In genomic region chr15:101242645-101243044, GRCm38 (mm10) we compare ENCODE assay signal across 9 mouse cellular contexts. TPM values are rescaled to one million over a fixed set of nuclear protein-coding genes. Genes with fewer than 3 reads are reported as not detected.
DNase-seq lines count a peak whose midpoint lies in the region; ATAC-seq lines count a peak whose summit lies in the region.
"Had no signal": no experiment of that assay in that cellular context is flagged by ENCODE, and none has a peak within 500 bp of the region (broad histone marks: within the 10 kb centered on the region; RNA-seq: fewer than 3 reads in every experiment).

No protein-coding gene starts in this region.

- H3K4me1 ChIP-seq in heart, embryonic 13.5 days: peaks cover 56% of the 10 kb centered on the region
- H3K4me1 ChIP-seq in limb, embryonic 10.5 days: peaks cover 50% of the 10 kb centered on the region

- peaks cover 4% of the 10 kb centered on the region; the same call in 1 of the 2 replicates for H3K27me3 ChIP-seq in heart, embryonic 13.5 days (replicated peaks)
- peaks cover 16% of the 10 kb centered on the region for H3K27me3 ChIP-seq in limb, embryonic 10.5 days (ENCODE audit: low read depth, poor library complexity, severe bottlenecking)

- peak; percentile 56 for DNase-seq in thymus, postnatal 14 days
- DNase-seq in thymus, postnatal 0 days (ENCODE audit: low spot score): no peak
- DNase-seq in cerebellum, adult 9-11 months: peak; percentile 91
- DNase-seq in limb, embryonic 10.5 days (ENCODE audit: low spot score): peak; percentile 67
- no peak for DNase-seq in frontal cortex, postnatal 25 days (ENCODE audit: low spot score in 2 of 2)
- no peak for DNase-seq in right cerebral cortex, postnatal 14 days
- no peak for DNase-seq in frontal cortex, postnatal 36 days (ENCODE audit: low spot score in 2 of 2)

- H3K4me2 ChIP-seq in heart, embryonic 13.5 days: no peak overlapping the region; the same call in 1 of the 2 replicates
- H3K4me2 ChIP-seq: embryonic facial prominence, embryonic 13.5 days had no signal

- no peak overlapping the region for H3K4me3 ChIP-seq in heart, embryonic 13.5 days
- no peak overlapping the region for H3K4me3 ChIP-seq in limb, embryonic 10.5 days
- H3K4me3 ChIP-seq: embryonic facial prominence, embryonic 13.5 days had no signal

- peak overlapping the region; percentile 99 for H3K27ac ChIP-seq in heart, embryonic 13.5 days (replicated peaks)
- H3K27ac ChIP-seq in limb, embryonic 10.5 days: 0 out of 2 replicates have a peak overlapping the region, but pooled peaks have one; percentile 36
- H3K27ac ChIP-seq: embryonic facial prominence, embryonic 13.5 days had no signal

- H3K9ac ChIP-seq in heart, embryonic 13.5 days: peak overlapping the region; percentile 82
- H3K9ac ChIP-seq: embryonic facial prominence, embryonic 13.5 days had no signal

- H3K36me3 ChIP-seq in heart, embryonic 13.5 days: no peaks in the 10 kb centered on the region
- H3K36me3 ChIP-seq in limb, embryonic 10.5 days: no peaks in the 10 kb centered on the region
- H3K36me3 ChIP-seq: embryonic facial prominence, embryonic 13.5 days had no signal

- WGBS in heart, embryonic 13.5 days: 22% methylated on average over 8 of the region's 8 CpGs
- 25% methylated on average over 8 of the region's 8 CpGs for WGBS in limb, embryonic 10.5 days

- no peaks in the 10 kb centered on the region for H3K9me3 ChIP-seq in heart, embryonic 13.5 days
- no peaks in the 10 kb centered on the region for H3K9me3 ChIP-seq in limb, embryonic 10.5 days (replicated peaks)
- H3K9me3 ChIP-seq: embryonic facial prominence, embryonic 13.5 days had no signal

- no peak for ATAC-seq in heart, embryonic 13.5 days (ENCODE audit: extremely low read depth, insufficient number of reproducible peaks, low FRiP score, low TSS enrichment)

RNA-seq across cellular contexts. Expression of gene Nr4a1, which starts 11.4 kb away (rescaled TPM):
- 24.4 and 27.4 TPM in 2 replicates for polyA plus RNA-seq in thymus, postnatal 0 days (2015; fragmentation: Nextera tagmentation; extraction: Ambion mirVana)
- polyA plus RNA-seq in heart, embryonic 13.5 days (2015; fragmentation: Nextera tagmentation; extraction: Ambion mirVana): 10.4 and 10.8 TPM in 2 replicates
- polyA plus RNA-seq in limb, embryonic 10.5 days (2016; fragmentation: Nextera tagmentation; extraction: Ambion mirVana): 4.1 and 7.1 TPM in 2 replicates

RNA-seq across cellular contexts. Expression of gene Grasp, which starts 18.7 kb away (rescaled TPM):
- 1.2 TPM in 2 replicates for polyA plus RNA-seq in thymus, postnatal 0 days (2015; fragmentation: Nextera tagmentation; extraction: Ambion mirVana)
- 3.8 and 4.4 TPM in 2 replicates for polyA plus RNA-seq in heart, embryonic 13.5 days (2015; fragmentation: Nextera tagmentation; extraction: Ambion mirVana)
- polyA plus RNA-seq in limb, embryonic 10.5 days (2016; fragmentation: Nextera tagmentation; extraction: Ambion mirVana): 5.4 and 6.9 TPM in 2 replicates

RNA-seq across cellular contexts. Expression of gene Atg101, which starts 41.4 kb away (rescaled TPM):
- 95.1 and 103 TPM in 2 replicates for polyA plus RNA-seq in thymus, postnatal 0 days (2015; fragmentation: Nextera tagmentation; extraction: Ambion mirVana)
- 50.6 and 56.1 TPM in 2 replicates for polyA plus RNA-seq in heart, embryonic 13.5 days (2015; fragmentation: Nextera tagmentation; extraction: Ambion mirVana)
- 92.3 and 97.5 TPM in 2 replicates for polyA plus RNA-seq in limb, embryonic 10.5 days (2016; fragmentation: Nextera tagmentation; extraction: Ambion mirVana)

RNA-seq across cellular contexts. Expression of gene 6030408B16Rik, which starts 50.4 kb away (rescaled TPM):
- 0.22 and 0.40 TPM in 2 replicates for polyA plus RNA-seq in thymus, postnatal 0 days (2015; fragmentation: Nextera tagmentation; extraction: Ambion mirVana)
- 2.4 and 3.0 TPM in 2 replicates for polyA plus RNA-seq in heart, embryonic 13.5 days (2015; fragmentation: Nextera tagmentation; extraction: Ambion mirVana)
- polyA plus RNA-seq in limb, embryonic 10.5 days (2016; fragmentation: Nextera tagmentation; extraction: Ambion mirVana): 1.8 and 4.1 TPM in 2 replicates

Comparison
In these comparisons a context has a peak if more than half of its experiments do, and no peak if none do; other contexts are left out.
1. DNase-seq: peak in thymus, postnatal 14 days (single experiment), cerebellum, adult 9-11 months (single experiment) and limb, embryonic 10.5 days (single experiment); none in thymus, postnatal 0 days (single experiment), frontal cortex, postnatal 25 days (0 of 2), right cerebral cortex, postnatal 14 days (single experiment) and frontal cortex, postnatal 36 days (0 of 2).